Mouse (Mus musculus) lung, postnatal 0 days (tissue): ENCODE data around the gene Rhoj.
"Not testable (repeated sequence)": the region's sequence is repeated elsewhere in the genome, so short reads cannot be mapped to it uniquely, and the experiment has no call there.

Experiments used
- CTCF ChIP-seq: IDR thresholded peaks from 2 replicates; pipeline ENCODE4 v1.5.1; 2016; ENCODE audit warnings: antibody characterized with exemption, mild to moderate bottlenecking
- EP300 ChIP-seq: IDR thresholded peaks from 2 replicates; pipeline ENCODE4 v1.6.1; 2016; ENCODE audit warnings: antibody characterized with exemption, mild to moderate bottlenecking, control low read depth

DNA sequence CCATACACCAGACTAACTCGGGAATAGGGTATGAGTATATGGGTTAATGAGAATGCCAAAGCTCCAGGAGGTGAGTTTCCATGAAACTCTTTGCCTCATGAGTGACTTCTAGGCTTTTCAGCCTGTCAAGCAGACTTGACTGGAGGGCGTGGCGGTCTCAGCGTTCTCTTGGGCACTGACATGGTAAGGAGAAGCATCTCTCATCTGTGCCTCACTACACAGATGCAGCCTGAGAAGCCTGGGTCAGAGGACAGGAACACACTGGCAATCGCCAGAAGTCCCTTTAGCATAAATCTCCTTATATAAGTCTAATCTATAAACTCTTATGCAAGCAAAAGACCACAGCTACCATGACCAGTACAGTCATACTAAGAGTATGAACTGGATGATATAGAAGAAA, 41.4 kb downstream of the Rhoj start:
- not testable (repeated sequence) for TF ChIP-seq CTCF, EP300
